ENCODE assay signal across 17 mouse cellular contexts in the genomic region with DNA sequence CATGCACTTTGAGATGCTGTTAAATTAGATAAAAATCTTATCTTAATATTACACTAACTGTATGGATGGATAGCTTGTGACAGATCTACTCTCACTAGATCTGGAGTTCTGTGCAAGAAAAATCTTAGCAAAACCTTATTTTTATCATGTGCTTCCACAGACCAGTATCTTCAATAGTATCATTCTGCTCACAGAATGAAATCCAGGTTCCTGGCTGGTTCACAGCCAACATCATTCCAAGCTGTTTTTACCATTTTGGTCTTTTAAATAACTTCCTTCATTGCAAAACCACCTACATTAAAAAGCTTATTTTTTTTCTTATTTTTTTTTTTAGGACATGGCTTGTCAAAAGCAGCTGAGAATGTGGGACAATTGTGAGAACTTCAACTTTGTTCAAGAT.
DNase-seq lines count a peak whose midpoint lies in the region.
"Had no signal": no experiment of that assay in that cellular context is flagged by ENCODE, and none has a peak within 500 bp of the region (broad histone marks: within the 10 kb centered on the region; RNA-seq: fewer than 3 reads in every experiment).

No protein-coding gene starts in this region.

- peak; percentile 4 to 33 for DNase-seq in frontal cortex, adult 2 months (ENCODE audit: extremely low spot score in 1 of 2, low spot score in 1 of 2)
- DNase-seq in frontal cortex, postnatal 14 days (ENCODE audit: low spot score in 2 of 2): no peak
- peak; percentile 3 to 6 for DNase-seq in left cerebral cortex, adult 9 months (ENCODE audit: low spot score in 2 of 2)
- DNase-seq in left cerebral cortex, postnatal 4 days: no peak
- DNase-seq in right cerebral cortex, adult 18-20 months: peak; percentile 4
- DNase-seq in right cerebral cortex, postnatal 14 days: no peak
- peak; percentile 50 for DNase-seq in telencephalon, adult 2 months (ENCODE audit: low read depth, low spot score)
- DNase-seq: adrenal gland, postnatal 10 days; cerebellum, adult 11 months; cerebellum, adult 9-10 months; cerebellum, postnatal 36 days; forebrain, postnatal 0 days; heart, postnatal 14 days; kidney, adult 11 months; kidney, postnatal 25 days; lung, embryonic 14.5 days; thymus, postnatal 4 days had no signal

- intact Hi-C loops in left cerebral cortex, postnatal 4 days (cut with DNase I): no loop called here

Comparison
In these comparisons a context has a peak if more than half of its experiments do, and no peak if none do; other contexts are left out.
1. DNase-seq: peak in frontal cortex, adult 2 months (2 of 2), left cerebral cortex, adult 9 months (2 of 2), right cerebral cortex, adult 18-20 months (single experiment) and telencephalon, adult 2 months (single experiment); none in frontal cortex, postnatal 14 days (0 of 2), left cerebral cortex, postnatal 4 days (single experiment) and right cerebral cortex, postnatal 14 days (single experiment).